Mouse (Mus musculus) right cerebral cortex, postnatal 25 days (tissue): ENCODE data around the gene Ccdc144b.

Experiments used
- DNase-seq: peaks from one replicate; pipeline ENCODE4 v3.0.0; 2022

Gene Ccdc144b

GRCm38 (mm10) chr3:36053447-36053846 lies at the start of gene Ccdc144b:
TSS of gene Ccdc144b (minus strand) at chr3:36053547.
- no peak for DNase-seq

GRCm38 (mm10) chr3:36095371-36095770 lies 42.0 kb upstream of the Ccdc144b start:
- no peak for DNase-seq

GRCm38 (mm10) chr3:36087591-36087990 lies 34.2 kb upstream of the Ccdc144b start:
- no peak for DNase-seq

- no peak for DNase-seq
Measured at GRCm38 (mm10) chr3:36085394-36085793, 32.0 kb upstream of the Ccdc144b start.

- DNase-seq, result no peak
Measured at GRCm38 (mm10) chr3:36083381-36083780, 30.0 kb upstream of the Ccdc144b start.

- no peak for DNase-seq
Measured at GRCm38 (mm10) chr3:36082843-36083242, 29.5 kb upstream of the Ccdc144b start.

- DNase-seq, result no peak
Measured at GRCm38 (mm10) chr3:36080741-36081140, 27.4 kb upstream of the Ccdc144b start.

GRCm38 (mm10) chr3:36079886-36080285 lies 26.5 kb upstream of the Ccdc144b start:
- no peak for DNase-seq

GRCm38 (mm10) chr3:36077386-36077785 lies 24.0 kb upstream of the Ccdc144b start:
- DNase-seq, result no peak

- no peak for DNase-seq
Measured at GRCm38 (mm10) chr3:36075466-36075865, 22.1 kb upstream of the Ccdc144b start.

GRCm38 (mm10) chr3:36074231-36074630 lies 20.9 kb upstream of the Ccdc144b start:
- no peak for DNase-seq

GRCm38 (mm10) chr3:36071047-36071446 lies 17.7 kb upstream of the Ccdc144b start:
- DNase-seq, result no peak

- no peak for DNase-seq
Measured at GRCm38 (mm10) chr3:36070436-36070835, 17.1 kb upstream of the Ccdc144b start.

GRCm38 (mm10) chr3:36067731-36068130 lies 14.4 kb upstream of the Ccdc144b start:
- DNase-seq, result no peak

- DNase-seq, result peak; percentile 96
Measured at GRCm38 (mm10) chr3:36065843-36066651, 12.7 kb upstream of the Ccdc144b start, which contains the start of gene Acad9. TSS of gene Acad9 (plus strand) at chr3:36065979.

GRCm38 (mm10) chr3:36065166-36065565 lies 11.8 kb upstream of the Ccdc144b start:
- no peak for DNase-seq

- DNase-seq, result no peak
Measured at GRCm38 (mm10) chr3:36064592-36065061, 11.3 kb upstream of the Ccdc144b start.

GRCm38 (mm10) chr3:36060096-36060850 lies 6.9 kb upstream of the Ccdc144b start:
- DNase-seq, result peak; percentile 51

GRCm38 (mm10) chr3:36049106-36049505 lies 4.2 kb downstream of the Ccdc144b start:
- DNase-seq, result no peak

- no peak for DNase-seq
Measured at GRCm38 (mm10) chr3:36045086-36045485, 8.3 kb downstream of the Ccdc144b start.

- no peak for DNase-seq
Measured at GRCm38 (mm10) chr3:36044520-36044919, 8.8 kb downstream of the Ccdc144b start.

GRCm38 (mm10) chr3:36031740-36032510 lies 21.4 kb downstream of the Ccdc144b start:
- DNase-seq, result no peak

- DNase-seq, result no peak
Measured at GRCm38 (mm10) chr3:36029993-36030392, 23.4 kb downstream of the Ccdc144b start.
